Mouse (Mus musculus): Measurements from ENCODE around the gene Manbal. TPM values are rescaled to one million over a fixed set of nuclear protein-coding genes. Genes with fewer than 3 reads are reported as not detected.
A peak's percentile ranks its signal among the peaks of the same experiment; 100 is the strongest.

Manbal gene
- polyA plus RNA-seq, 1 experiment, result 101 TPM

- no peaks in the 10 kb centered on the region for H3K27me3 ChIP-seq (ENCODE audit: control insufficient read depth, insufficient read depth, low read length)
- no peak overlapping the region for H3K27ac ChIP-seq (ENCODE audit: insufficient read depth, low read length)
- TF ChIP-seq POLR2A (IDR thresholded peaks at IDR 0.05; ENCODE audit: borderline replicate concordance, insufficient read depth, low read length) (no peak), CTCF (IDR thresholded peaks at IDR 0.05; ENCODE audit: borderline replicate concordance, insufficient read depth, low read depth, low read length) (no peak)
- peaks cover 4% of the 10 kb centered on the region; the same call in 1 of the 2 replicates for H3K4me1 ChIP-seq (ENCODE audit: control insufficient read depth, insufficient read depth, low read length)
- no peak for DNase-seq
- 55% methylated on average over 5 of the region's 5 CpGs for WGBS
- H3K4me3 ChIP-seq (replicated peaks; ENCODE audit: insufficient read depth, low read depth, low read length), result no peak overlapping the region
These were observed 35.3 kb upstream of the Manbal start for GRCm38 (mm10) chr2:157332059-157332458.

GRCm38 (mm10) chr2:157338663-157339062, 28.7 kb upstream of the Manbal start:
- H3K4me1 ChIP-seq (ENCODE audit: control insufficient read depth, insufficient read depth, low read length), result no peaks in the 10 kb centered on the region; the same call in 1 of the 2 replicates
- H3K4me3 ChIP-seq (replicated peaks; ENCODE audit: insufficient read depth, low read depth, low read length), result no peak overlapping the region
- DNase-seq, result peak; percentile 39 to 56
- 29% methylated on average over 5 of the region's 5 CpGs for WGBS
- H3K27me3 ChIP-seq (ENCODE audit: control insufficient read depth, insufficient read depth, low read length), result no peaks in the 10 kb centered on the region
- TF ChIP-seq POLR2A (IDR thresholded peaks at IDR 0.05; ENCODE audit: borderline replicate concordance, insufficient read depth, low read length) (no peak), CTCF (IDR thresholded peaks at IDR 0.05; ENCODE audit: borderline replicate concordance, insufficient read depth, low read depth, low read length) (peak; percentile 68)
- no peak overlapping the region for H3K27ac ChIP-seq (ENCODE audit: insufficient read depth, low read length)

GRCm38 (mm10) chr2:157339532-157339931, 27.9 kb upstream of the Manbal start:
- TF ChIP-seq POLR2A (IDR thresholded peaks at IDR 0.05; ENCODE audit: borderline replicate concordance, insufficient read depth, low read length), result no peak
- no peak for TF ChIP-seq CTCF (IDR thresholded peaks at IDR 0.05; ENCODE audit: borderline replicate concordance, insufficient read depth, low read depth, low read length)
- Histone ChIP-seq H3K4me1 (ENCODE audit: control insufficient read depth, insufficient read depth, low read length) (no peaks in the 10 kb centered on the region; the same call in 1 of the 2 replicates), H3K27me3 (ENCODE audit: control insufficient read depth, insufficient read depth, low read length) (no peaks in the 10 kb centered on the region), H3K4me3 (replicated peaks; ENCODE audit: insufficient read depth, low read depth, low read length) (no peak overlapping the region), H3K27ac (ENCODE audit: insufficient read depth, low read length) (peak overlapping the region; percentile 57; the same call in 1 of the 2 replicates)
- WGBS, result 84% methylated on average over 7 of the region's 7 CpGs
- no peak for DNase-seq

- Histone ChIP-seq H3K27me3 (ENCODE audit: control insufficient read depth, insufficient read depth, low read length) (no peaks in the 10 kb centered on the region), H3K27ac (ENCODE audit: insufficient read depth, low read length) (0 out of 2 replicates have a peak overlapping the region, but pooled peaks have one; percentile 23)
These were observed 27.1 kb upstream of the Manbal start for GRCm38 (mm10) chr2:157340221-157340741.

GRCm38 (mm10) chr2:157341554-157342270, 25.7 kb upstream of the Manbal start:
- DNase-seq, result peak; percentile 42 to 69
- no peak overlapping the region for H3K4me3 ChIP-seq (replicated peaks; ENCODE audit: insufficient read depth, low read depth, low read length)
- TF ChIP-seq CTCF (IDR thresholded peaks at IDR 0.05; ENCODE audit: borderline replicate concordance, insufficient read depth, low read depth, low read length) (peak; percentile 89), POLR2A (IDR thresholded peaks at IDR 0.05; ENCODE audit: borderline replicate concordance, insufficient read depth, low read length) (no peak)
- 42% methylated on average over 11 of the region's 11 CpGs for WGBS
- H3K4me1 ChIP-seq (ENCODE audit: control insufficient read depth, insufficient read depth, low read length), result no peaks in the 10 kb centered on the region
- H3K27ac ChIP-seq (ENCODE audit: insufficient read depth, low read length), result no peak overlapping the region
- H3K27me3 ChIP-seq (ENCODE audit: control insufficient read depth, insufficient read depth, low read length), result no peaks in the 10 kb centered on the region

More at GRCm38 (mm10) chr2:157340221-157340741, 27.1 kb upstream of the Manbal start:
- TF ChIP-seq POLR2A (IDR thresholded peaks at IDR 0.05; ENCODE audit: borderline replicate concordance, insufficient read depth, low read length) (no peak), CTCF (IDR thresholded peaks at IDR 0.05; ENCODE audit: borderline replicate concordance, insufficient read depth, low read depth, low read length) (no peak)
- Histone ChIP-seq H3K4me3 (replicated peaks; ENCODE audit: insufficient read depth, low read depth, low read length) (no peak overlapping the region), H3K4me1 (ENCODE audit: control insufficient read depth, insufficient read depth, low read length) (no peaks in the 10 kb centered on the region; the same call in 1 of the 2 replicates)
- WGBS, result 41% methylated on average over 7 of the region's 7 CpGs
- peak in 1 of 2 experiments; percentile 29 for DNase-seq

GRCm38 (mm10) chr2:157342328-157342926, 25.0 kb upstream of the Manbal start:
- Histone ChIP-seq H3K27me3 (ENCODE audit: control insufficient read depth, insufficient read depth, low read length) (no peaks in the 10 kb centered on the region), H3K27ac (ENCODE audit: insufficient read depth, low read length) (no peak overlapping the region), H3K4me1 (ENCODE audit: control insufficient read depth, insufficient read depth, low read length) (no peaks in the 10 kb centered on the region; the same call in 1 of the 2 replicates), H3K4me3 (replicated peaks; ENCODE audit: insufficient read depth, low read depth, low read length) (no peak overlapping the region)
- TF ChIP-seq CTCF (IDR thresholded peaks at IDR 0.05; ENCODE audit: borderline replicate concordance, insufficient read depth, low read depth, low read length) (no peak), POLR2A (IDR thresholded peaks at IDR 0.05; ENCODE audit: borderline replicate concordance, insufficient read depth, low read length) (no peak)
- DNase-seq, result no peak
- 44% methylated on average over 5 of the region's 5 CpGs for WGBS

- no peak overlapping the region for H3K27ac ChIP-seq (ENCODE audit: insufficient read depth, low read length)
- H3K4me1 ChIP-seq (ENCODE audit: control insufficient read depth, insufficient read depth, low read length), result no peaks in the 10 kb centered on the region; the same call in none of the 2 replicates
- no peaks in the 10 kb centered on the region for H3K27me3 ChIP-seq (ENCODE audit: control insufficient read depth, insufficient read depth, low read length)
These were observed 24.1 kb upstream of the Manbal start for GRCm38 (mm10) chr2:157343337-157343736.

More at GRCm38 (mm10) chr2:157343337-157343736, 24.1 kb upstream of the Manbal start:
- WGBS, result 89% methylated on average over 6 of the region's 6 CpGs
- no peak overlapping the region for H3K4me3 ChIP-seq (replicated peaks; ENCODE audit: insufficient read depth, low read depth, low read length)
- no peak for DNase-seq
- TF ChIP-seq CTCF (IDR thresholded peaks at IDR 0.05; ENCODE audit: borderline replicate concordance, insufficient read depth, low read depth, low read length), result no peak
- TF ChIP-seq POLR2A (IDR thresholded peaks at IDR 0.05; ENCODE audit: borderline replicate concordance, insufficient read depth, low read length), result no peak

Data from cerebellum, adult 2 months (tissue).